28 mouse cellular contexts compared by ENCODE assay signal in the genomic region with DNA sequence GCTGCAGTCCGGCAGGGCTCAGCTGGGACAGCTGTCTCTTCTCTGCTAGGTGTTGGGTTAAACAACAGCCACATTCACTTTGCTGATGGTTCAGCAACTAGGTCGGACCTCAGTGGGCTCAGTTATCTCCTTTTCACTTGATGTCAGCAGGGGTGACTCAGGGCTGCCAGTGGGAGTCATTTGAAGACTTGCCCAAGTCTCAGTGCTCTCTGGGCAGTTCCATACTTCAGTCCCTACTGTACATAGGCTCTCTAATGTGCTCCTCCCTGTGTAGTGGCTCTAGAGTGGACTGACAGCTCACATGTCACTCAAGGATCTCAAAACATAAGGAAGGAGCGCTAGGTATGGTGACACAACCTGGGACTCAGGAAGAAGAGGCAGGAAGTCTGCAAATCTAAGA. TPM values are rescaled to one million over a fixed set of nuclear protein-coding genes. Genes with fewer than 3 reads are reported as not detected.
DNase-seq lines count a peak whose midpoint lies in the region; ATAC-seq lines count a peak whose summit lies in the region.
"Had no signal": no experiment of that assay in that cellular context is flagged by ENCODE, and none has a peak within 500 bp of the region (broad histone marks: within the 10 kb centered on the region; RNA-seq: fewer than 3 reads in every experiment).

No protein-coding gene starts in this region.

- H3K4me1 ChIP-seq in heart, embryonic 10.5 days: peaks cover 9% of the 10 kb centered on the region; the same call in 1 of the 2 replicates
- H3K4me1 ChIP-seq: forebrain, embryonic 13.5 days; heart, embryonic 13.5 days had no signal

- intact Hi-C loops in heart, postnatal 14 days (cut with DNase I): no loop called here

- peak; percentile 58 for DNase-seq in heart, embryonic 10.5 days (ENCODE audit: low spot score)
- no peak for DNase-seq in heart, postnatal 14 days
- DNase-seq in testis, postnatal 10 days (ENCODE audit: low spot score): peak; percentile 16
- DNase-seq in testis, postnatal 14 days (ENCODE audit: low spot score): no peak
- no peak for DNase-seq in yolk sac, embryonic 10.5 days (ENCODE audit: low spot score)
- no peak for DNase-seq in cerebellum, adult 8-10 months
- DNase-seq: adrenal gland, adult 8-10 months; adrenal gland, postnatal 25 days; cerebellum, adult 18-20 months; cerebellum, adult 9-11 months; cerebellum, postnatal 25 days; embryo, embryonic 11 days; gastrocnemius, postnatal 10 days; gastrocnemius, postnatal 36 days; heart, adult 18-20 months had no signal

- peak; percentile 35; the same call in 1 of the 2 replicates for ATAC-seq in megakaryocyte-erythroid progenitor cell, adult 5-6 weeks (replicated peaks; ENCODE audit: low FRiP score, low TSS enrichment, poor library complexity, severe bottlenecking)
- ATAC-seq: CD4-positive, CD25-positive, alpha-beta regulatory T cell, adult 4 months; forebrain, embryonic 13.5 days; forebrain, embryonic 16.5 days; hindbrain, embryonic 16.5 days; intestine, postnatal 0 days had no signal

- 56% methylated on average over 3 of the region's 3 CpGs for WGBS in heart, embryonic 10.5 days

- H3K27me3 ChIP-seq in heart, embryonic 10.5 days (ENCODE audit: insufficient read depth, poor library complexity, severe bottlenecking): 0 out of 2 replicates have a peak, but pooled peaks cover 3% of the 10 kb centered on the region
- H3K27me3 ChIP-seq: embryonic facial prominence, embryonic 13.5 days; forebrain, embryonic 13.5 days; heart, embryonic 13.5 days; hindbrain, embryonic 13.5 days had no signal

- H3K27ac ChIP-seq in heart, embryonic 10.5 days: no peak overlapping the region
- H3K27ac ChIP-seq: embryonic facial prominence, embryonic 10.5 days; embryonic facial prominence, embryonic 13.5 days; forebrain, embryonic 13.5 days; heart, embryonic 13.5 days; hindbrain, embryonic 10.5 days; hindbrain, embryonic 13.5 days had no signal

- no peaks in the 10 kb centered on the region for H3K36me3 ChIP-seq in heart, embryonic 10.5 days
- H3K36me3 ChIP-seq: embryonic facial prominence, embryonic 10.5 days; embryonic facial prominence, embryonic 13.5 days; heart, embryonic 13.5 days; hindbrain, embryonic 10.5 days; hindbrain, embryonic 13.5 days had no signal

- no peaks in the 10 kb centered on the region for H3K9me3 ChIP-seq in heart, embryonic 10.5 days
- H3K9me3 ChIP-seq: embryonic facial prominence, embryonic 10.5 days; embryonic facial prominence, embryonic 13.5 days; forebrain, embryonic 13.5 days; heart, embryonic 13.5 days; hindbrain, embryonic 10.5 days; hindbrain, embryonic 13.5 days had no signal

- H3K4me3 ChIP-seq in heart, embryonic 10.5 days: no peak overlapping the region
- H3K4me3 ChIP-seq: embryonic facial prominence, embryonic 10.5 days; embryonic facial prominence, embryonic 13.5 days; erythroblast, embryonic 14.5 days; forebrain, embryonic 13.5 days; heart, embryonic 13.5 days; hindbrain, embryonic 10.5 days; hindbrain, embryonic 13.5 days had no signal

RNA-seq across cellular contexts. Expression of a gene that starts 8.4 kb away (rescaled TPM):
- polyA plus RNA-seq in heart, embryonic 10.5 days (2016; fragmentation: Nextera tagmentation; extraction: Ambion mirVana): 2.2 and 3.4 TPM in 2 replicates
- 10 to 100 TPM; 20.0 to 20.3 TPM for total RNA-seq in heart, postnatal 14 days (2021)
- 1.8 and 2.0 TPM in 2 replicates for total RNA-seq in megakaryocyte-erythroid progenitor cell, adult 5-6 weeks (2014; fragmentation: Nextera tagmentation)
- 2.2 and 3.2 TPM in 2 replicates for total RNA-seq in megakaryocyte-erythroid progenitor cell, adult 5-6 weeks (2017)

RNA-seq across cellular contexts. Expression of a gene that starts 52.1 kb away (rescaled TPM):
- polyA plus RNA-seq in heart, embryonic 10.5 days (2016; fragmentation: Nextera tagmentation; extraction: Ambion mirVana): 122 and 123 TPM in 2 replicates
- total RNA-seq in heart, postnatal 14 days (2021): 10 to 100 TPM; 28.7 to 36.2 TPM
- total RNA-seq in megakaryocyte-erythroid progenitor cell, adult 5-6 weeks (2014; fragmentation: Nextera tagmentation): 49.9 and 55.4 TPM in 2 replicates
- 58.3 and 68.4 TPM in 2 replicates for total RNA-seq in megakaryocyte-erythroid progenitor cell, adult 5-6 weeks (2017)

RNA-seq across cellular contexts. Expression of a gene that starts 59.7 kb away (rescaled TPM):
- polyA plus RNA-seq in heart, embryonic 10.5 days (2016; fragmentation: Nextera tagmentation; extraction: Ambion mirVana): 0.07 and 0.11 TPM in 2 replicates
- 1 to 10 TPM in 1 of 2 experiments, under 1 TPM in 1; 0.55 to 3.1 TPM for total RNA-seq in heart, postnatal 14 days (2021)
- total RNA-seq in megakaryocyte-erythroid progenitor cell, adult 5-6 weeks (2014; fragmentation: Nextera tagmentation): 0.74 and 1.8 TPM in 2 replicates
- total RNA-seq in megakaryocyte-erythroid progenitor cell, adult 5-6 weeks (2017): 0.04 and 2.1 TPM in 2 replicates
- total RNA-seq: MEL had no signal

Comparison
In these comparisons a context has a peak if more than half of its experiments do, and no peak if none do; other contexts are left out.
1. DNase-seq: peak in heart, embryonic 10.5 days (single experiment) and testis, postnatal 10 days (single experiment); none in heart, postnatal 14 days (0 of 2), testis, postnatal 14 days (single experiment), yolk sac, embryonic 10.5 days (single experiment) and cerebellum, adult 8-10 months (single experiment).
2. RNA of a gene that starts 8.4 kb away (total RNA-seq): 20.0 to 20.3 TPM in heart, postnatal 14 days; 1.8 to 3.2 TPM in megakaryocyte-erythroid progenitor cell, adult 5-6 weeks; every median in the first group is over 4 times any median in the second.